Mouse (Mus musculus) midbrain, embryonic 10.5 days (tissue): ENCODE results near the gene Aldh8a1. TPM values are rescaled to one million over a fixed set of nuclear protein-coding genes. Genes with fewer than 3 reads are reported as not detected.

ENCODE experiments used
- DNase-seq: peaks from one replicate; pipeline ENCODE4 v3.0.0-alpha.2; 2017; ENCODE audit warnings: low spot score
- H3K27ac ChIP-seq: fragments of 300-500 bp; sonication (generic); replicated peaks from 2 replicates; pipeline ENCODE4 v1.5.1; 2016; ENCODE audit warnings: mild to moderate bottlenecking
- H3K27me3 ChIP-seq: fragments of 300-500 bp; sonication (generic); 2 replicates; pipeline ENCODE4 v1.6.1; 2016; ENCODE audit warnings: low read depth, mild to moderate bottlenecking; ENCODE audit not compliant: poor library complexity, severe bottlenecking
- H3K36me3 ChIP-seq: fragments of 300-500 bp; sonication (generic); 2 replicates; pipeline ENCODE4 v1.6.1; 2016; ENCODE audit warnings: mild to moderate bottlenecking, moderate library complexity
- H3K4me1 ChIP-seq: fragments of 300-500 bp; sonication (generic); 2 replicates; pipeline ENCODE4 v1.6.1; 2016
- H3K4me3 ChIP-seq: fragments of 300-500 bp; sonication (generic); 2 replicates; pipeline ENCODE4 v1.5.1; 2016; ENCODE audit warnings: mild to moderate bottlenecking, moderate library complexity
- H3K9me3 ChIP-seq: fragments of 300-500 bp; sonication (generic); replicated peaks from 2 replicates; pipeline ENCODE4 v1.6.1; 2016; ENCODE audit warnings: mild to moderate bottlenecking
- WGBS: fragments of 180-500 bp; shearing (Covaris S2); methylation state at CpG from one replicate; pipeline ENCODE4 v1.1.7; 2016; 5-methylcytosine and 5-hydroxymethylcytosine counted together
- polyA plus RNA-seq: library from polyadenylated mRNA; unstranded; fragments of >200 nt; fragmentation: Nextera tagmentation; extraction: Ambion mirVana; gene quantifications from 2 replicates; pipeline ENCODE4 v1.2.1, GENCODE M21; 2016

Gene Aldh8a1
- 0.12 and 0.14 TPM in 2 replicates for polyA plus RNA-seq

DNA sequence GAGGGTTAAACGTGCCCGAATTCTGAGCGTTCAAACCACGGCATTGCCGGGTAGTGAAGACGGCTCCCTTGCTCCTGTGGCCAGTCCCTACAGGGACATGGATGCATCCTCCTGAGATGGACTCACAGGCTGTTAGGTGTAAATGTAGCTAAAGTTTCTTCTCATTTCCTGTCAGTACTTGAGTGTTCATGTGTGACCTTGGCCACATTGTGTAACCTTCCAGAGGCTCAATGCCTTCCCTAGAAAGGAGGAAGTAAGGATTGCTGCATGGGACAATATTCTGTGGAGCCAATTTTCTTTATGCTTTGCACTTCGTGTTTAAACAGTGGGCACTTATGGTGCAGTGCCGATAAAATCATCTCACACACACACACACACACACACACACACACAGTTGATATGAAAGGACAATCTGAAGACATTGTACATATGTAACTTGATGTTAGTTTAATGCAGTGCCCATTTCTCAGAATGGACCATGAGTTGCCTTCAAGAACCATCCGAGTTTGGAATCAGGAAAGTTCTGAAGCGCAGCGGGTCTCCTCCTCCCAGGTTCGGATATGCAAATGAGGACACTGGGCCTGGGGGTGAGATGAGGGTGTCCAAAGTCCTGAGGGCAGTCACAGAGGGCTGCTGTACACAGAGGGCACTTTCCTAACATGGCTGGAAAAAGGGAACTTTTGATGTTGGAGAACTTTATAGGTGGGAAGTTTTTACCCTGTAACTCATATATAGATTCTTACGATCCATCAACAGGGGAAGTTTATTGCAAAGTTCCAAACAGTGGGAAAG, at the start of gene Aldh8a1:
TSS of gene Aldh8a1 (plus strand) at position 610 of the 792 bp plus-strand sequence.
- H3K27ac ChIP-seq: no peak within 1 kb of the TSS
- H3K27me3 ChIP-seq: no peaks in the 10 kb centered on the region
- 88% methylated on average over 13 of the region's 13 CpGs for WGBS
- H3K36me3 ChIP-seq: no peaks in the 10 kb centered on the region
- DNase-seq: no peak
- no peaks in the 10 kb centered on the region for H3K9me3 ChIP-seq
- H3K4me3 ChIP-seq: no peak within 1 kb of the TSS
- peaks cover 15% of the 10 kb centered on the region; the same call in 1 of the 2 replicates for H3K4me1 ChIP-seq

- no peaks in the 10 kb centered on the region for H3K9me3 ChIP-seq
- H3K36me3 ChIP-seq: peaks cover 37% of the 10 kb centered on the region
- WGBS: 91% methylated on average over 7 of the region's 7 CpGs
- H3K27ac ChIP-seq: no peak overlapping the region
- H3K27me3 ChIP-seq: no peaks in the 10 kb centered on the region
- no peaks in the 10 kb centered on the region for H3K4me1 ChIP-seq
- H3K4me3 ChIP-seq: no peak overlapping the region
- DNase-seq: no peak
These were observed 49.4 kb upstream of the Aldh8a1 start for GRCm38 (mm10) chr10:21327605-21328135.

GRCm38 (mm10) chr10:21334349-21335105, 42.6 kb upstream of the Aldh8a1 start:
- Histone ChIP-seq H3K27ac (no peak overlapping the region), H3K36me3 (peaks cover 86% of the 10 kb centered on the region), H3K4me3 (no peak overlapping the region), H3K9me3 (peaks cover 7% of the 10 kb centered on the region; the same call in 1 of the 2 replicates), H3K27me3 (no peaks in the 10 kb centered on the region), H3K4me1 (no peaks in the 10 kb centered on the region)
- 86% methylated on average over 7 of the region's 7 CpGs for WGBS
- no peak for DNase-seq

- WGBS: 95% methylated on average over 5 of the region's 5 CpGs
These were observed 41.6 kb upstream of the Aldh8a1 start for GRCm38 (mm10) chr10:21335534-21335933.

DNA sequence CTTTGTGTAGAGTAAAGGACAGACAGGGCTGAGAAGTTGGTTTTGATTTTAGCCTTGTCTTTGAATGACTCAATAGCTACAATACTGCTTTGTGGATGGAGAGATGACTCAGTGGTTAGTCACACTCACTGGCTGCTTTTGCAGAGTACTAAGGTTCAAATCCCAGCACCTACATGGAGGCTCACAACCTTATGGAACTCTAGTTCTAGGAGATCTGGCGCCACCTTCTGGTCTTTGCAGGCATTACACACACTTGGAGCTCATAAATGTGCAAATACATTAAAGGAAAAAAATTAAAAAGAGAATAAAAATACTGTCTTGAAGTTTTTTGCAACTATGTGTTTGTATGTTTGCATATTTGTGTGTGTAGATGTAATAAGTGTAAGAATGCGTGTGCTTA, 39.9 kb upstream of the Aldh8a1 start:
- Histone ChIP-seq H3K4me3 (no peak overlapping the region), H3K27me3 (no peaks in the 10 kb centered on the region), H3K9me3 (peaks cover 7% of the 10 kb centered on the region; the same call in 1 of the 2 replicates), H3K27ac (no peak overlapping the region), H3K4me1 (no peaks in the 10 kb centered on the region), H3K36me3 (peaks cover 87% of the 10 kb centered on the region)
- 60% methylated on average over 2 of the region's 2 CpGs for WGBS
- no peak for DNase-seq

More at GRCm38 (mm10) chr10:21335534-21335933, 41.6 kb upstream of the Aldh8a1 start:
- Histone ChIP-seq H3K4me1 (no peaks in the 10 kb centered on the region), H3K27ac (no peak overlapping the region), H3K27me3 (no peaks in the 10 kb centered on the region), H3K9me3 (peaks cover 7% of the 10 kb centered on the region; the same call in 1 of the 2 replicates), H3K36me3 (peaks cover 87% of the 10 kb centered on the region), H3K4me3 (no peak overlapping the region)
- DNase-seq: no peak

- Histone ChIP-seq H3K27ac (no peak overlapping the region), H3K9me3 (peaks cover 5% of the 10 kb centered on the region; the same call in 1 of the 2 replicates), H3K36me3 (peaks cover 81% of the 10 kb centered on the region), H3K4me3 (no peak overlapping the region), H3K4me1 (no peaks in the 10 kb centered on the region), H3K27me3 (no peaks in the 10 kb centered on the region)
- no peak for DNase-seq
- 86% methylated on average over 14 of the region's 14 CpGs for WGBS
These were observed 35.4 kb upstream of the Aldh8a1 start for GRCm38 (mm10) chr10:21341706-21342105.

GRCm38 (mm10) chr10:21342331-21343005, 34.6 kb upstream of the Aldh8a1 start:
- Histone ChIP-seq H3K4me3 (no peak overlapping the region), H3K27ac (no peak overlapping the region), H3K36me3 (peaks cover 81% of the 10 kb centered on the region), H3K27me3 (no peaks in the 10 kb centered on the region), H3K4me1 (no peaks in the 10 kb centered on the region), H3K9me3 (no peaks in the 10 kb centered on the region)
- 95% methylated on average over 11 of the region's 11 CpGs for WGBS
- DNase-seq: no peak

GRCm38 (mm10) chr10:21347332-21347731, 29.8 kb upstream of the Aldh8a1 start:
- WGBS: 91% methylated on average over 4 of the region's 4 CpGs
- Histone ChIP-seq H3K4me1 (peaks cover 4% of the 10 kb centered on the region; the same call in 1 of the 2 replicates), H3K36me3 (peaks cover 70% of the 10 kb centered on the region), H3K4me3 (no peak overlapping the region), H3K27ac (no peak overlapping the region), H3K27me3 (no peaks in the 10 kb centered on the region), H3K9me3 (no peaks in the 10 kb centered on the region)
- DNase-seq: no peak

GRCm38 (mm10) chr10:21349449-21349848, 27.6 kb upstream of the Aldh8a1 start:
- peaks cover 4% of the 10 kb centered on the region; the same call in 1 of the 2 replicates for H3K4me1 ChIP-seq
- H3K9me3 ChIP-seq: no peaks in the 10 kb centered on the region
- 94% methylated on average over 5 of the region's 5 CpGs for WGBS
- H3K4me3 ChIP-seq: no peak overlapping the region
- no peaks in the 10 kb centered on the region for H3K27me3 ChIP-seq
- H3K27ac ChIP-seq: no peak overlapping the region
- DNase-seq: no peak
- H3K36me3 ChIP-seq: peaks cover 77% of the 10 kb centered on the region

DNA sequence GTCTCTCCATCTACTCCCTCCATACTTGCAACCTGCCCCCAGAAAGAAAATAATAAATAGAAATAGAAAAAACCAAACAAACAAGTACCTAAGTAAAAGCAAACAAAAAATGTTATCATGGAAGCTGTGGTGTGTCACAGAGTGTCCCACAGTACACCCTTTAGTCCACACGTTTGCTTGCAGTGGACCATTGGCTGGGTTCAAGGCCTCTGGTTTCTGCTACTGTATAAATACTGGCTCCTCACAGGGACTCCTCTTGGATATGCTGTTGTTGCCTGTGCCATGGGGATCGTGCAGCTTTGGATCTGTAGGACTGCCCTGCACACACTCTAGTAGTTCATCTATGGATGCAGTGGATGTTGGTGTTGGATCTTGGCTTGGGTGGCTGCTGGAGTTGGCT, 27.1 kb upstream of the Aldh8a1 start:
- no peaks in the 10 kb centered on the region for H3K27me3 ChIP-seq
- peaks cover 79% of the 10 kb centered on the region for H3K36me3 ChIP-seq
- H3K27ac ChIP-seq: no peak overlapping the region
- no peaks in the 10 kb centered on the region for H3K9me3 ChIP-seq
- DNase-seq: no peak
- H3K4me1 ChIP-seq: peaks cover 4% of the 10 kb centered on the region; the same call in 1 of the 2 replicates
- H3K4me3 ChIP-seq: no peak overlapping the region
- 94% methylated on average over 2 of the region's 2 CpGs for WGBS

GRCm38 (mm10) chr10:21350531-21351515, 26.3 kb upstream of the Aldh8a1 start:
- 89% methylated on average over 11 of the region's 11 CpGs for WGBS
- Histone ChIP-seq H3K27ac (no peak overlapping the region), H3K4me3 (no peak overlapping the region), H3K36me3 (peaks cover 78% of the 10 kb centered on the region), H3K4me1 (peaks cover 4% of the 10 kb centered on the region; the same call in 1 of the 2 replicates), H3K9me3 (no peaks in the 10 kb centered on the region), H3K27me3 (no peaks in the 10 kb centered on the region)
- no peak for DNase-seq
